Mouse (Mus musculus): Measurements from ENCODE around the gene Fer1l4.

DNA sequence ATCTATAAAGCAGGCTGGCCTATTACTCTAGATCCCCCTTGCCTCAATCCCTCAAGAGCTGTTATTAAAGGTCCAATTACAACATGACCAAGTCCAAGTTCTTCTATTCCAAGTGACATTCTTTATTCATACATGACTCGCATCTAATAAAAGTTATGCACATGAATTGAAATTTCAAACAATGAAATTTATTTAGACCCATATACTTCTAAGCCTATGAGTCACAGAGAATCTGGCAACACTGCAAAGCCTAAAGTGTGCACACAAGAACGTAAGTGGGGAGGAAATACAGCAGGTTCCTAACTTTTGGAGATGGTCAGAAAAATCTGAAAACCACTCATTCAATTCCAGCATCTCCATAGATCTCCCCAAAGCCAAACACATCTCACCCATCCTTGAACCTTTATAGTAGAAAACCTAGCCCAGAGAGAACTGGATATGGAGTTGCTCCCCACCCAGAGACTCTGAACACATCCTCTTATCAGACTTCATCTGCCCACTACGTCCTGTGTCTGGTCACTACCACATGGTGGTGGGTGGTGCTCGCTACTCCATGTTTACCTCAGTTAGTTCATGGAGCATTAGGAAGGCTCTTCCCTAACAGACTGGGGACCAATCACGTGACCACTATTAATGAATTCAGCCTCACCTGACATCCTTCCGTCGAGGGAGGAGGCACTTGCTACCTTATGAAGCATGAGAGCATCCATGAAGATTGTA is 34.8 kb upstream of the Fer1l4 start:
- TF ChIP-seq CTCF (IDR thresholded peaks at IDR 0.05; ENCODE audit: insufficient read depth, low read length) (no peak), POLR2A (IDR thresholded peaks at IDR 0.05; ENCODE audit: borderline replicate concordance, extremely low read depth, low read depth, low read length) (no peak)
